Mouse (Mus musculus) lung, embryonic 14.5 days (tissue): ENCODE results near the gene Mrpl21. TPM values are rescaled to one million over a fixed set of nuclear protein-coding genes. Genes with fewer than 3 reads are reported as not detected.
A peak's percentile ranks its signal among the peaks of the same experiment; 100 is the strongest.

Experiments
- ATAC-seq: fragments of 200-750 bp; cut with Nextera tagmentation; 2 replicates; pipeline ENCODE4 v1.8.0; 2017; ENCODE audit warnings: mild to moderate bottlenecking, moderate TSS enrichment, moderate library complexity; ENCODE audit not compliant: insufficient read depth
- DNase-seq: peaks from one replicate; pipeline ENCODE4 v3.0.0-alpha.2; 2015
- H3K27ac ChIP-seq: fragments of 300-500 bp; sonication (generic); 2 replicates; pipeline ENCODE4 v1.5.1; 2014; ENCODE audit warnings: low read depth, mild to moderate bottlenecking, moderate library complexity
- H3K27me3 ChIP-seq: fragments of 300-500 bp; sonication (generic); 2 replicates; pipeline ENCODE4 v1.6.1; 2014; ENCODE audit warnings: low read length, control low read depth; ENCODE audit not compliant: insufficient read depth
- H3K36me3 ChIP-seq: fragments of 300-500 bp; sonication (generic); 2 replicates; pipeline ENCODE4 v1.6.1; 2014; ENCODE audit warnings: control low read depth; ENCODE audit not compliant: insufficient read depth
- H3K4me1 ChIP-seq: fragments of 300-500 bp; sonication (generic); 2 replicates; pipeline ENCODE4 v1.6.1; 2014; ENCODE audit warnings: antibody characterized with exemption, control low read depth; ENCODE audit not compliant: insufficient read depth
- H3K4me2 ChIP-seq: fragments of 300-500 bp; sonication (generic); 2 replicates; pipeline ENCODE4 v1.6.1; 2014; ENCODE audit warnings: mild to moderate bottlenecking
- H3K4me3 ChIP-seq: fragments of 300-500 bp; sonication (generic); 2 replicates; pipeline ENCODE4 v1.5.1; 2014; ENCODE audit warnings: low read depth, low read length
- H3K9ac ChIP-seq: fragments of 300-500 bp; sonication (generic); 2 replicates; pipeline ENCODE4 v1.6.1; 2014
- H3K9me3 ChIP-seq: fragments of 300-500 bp; sonication (generic); 2 replicates; pipeline ENCODE4 v1.6.1; 2016; ENCODE audit warnings: low read depth, low read length, control low read depth
- CTCF ChIP-seq: IDR thresholded peaks from 2 replicates; pipeline ENCODE4 v1.5.1; 2016; ENCODE audit warnings: antibody characterized with exemption, low read depth
- WGBS: fragments of 180-500 bp; shearing (Covaris S2); extraction: QIAGEN DNeasy Blood & Tissue Kit; methylation state at CpG from one replicate; pipeline ENCODE4 v1.1.7; 2014; 5-methylcytosine and 5-hydroxymethylcytosine counted together
- polyA plus RNA-seq: library from polyadenylated mRNA; unstranded; fragments of >200 nt; fragmentation: Nextera tagmentation; extraction: Ambion mirVana; gene quantifications from 2 replicates; pipeline ENCODE4 v1.2.1, GENCODE M21; 2014

Gene Mrpl21
- polyA plus RNA-seq, 1 experiment from 2014 or later, result 127 TPM

GRCm38 (mm10) chr19:3322261-3322969 lies 39.7 kb downstream of the Mrpl21 start, which contains the start of gene Cpt1a:
TSS of gene Cpt1a (plus strand) at chr19:3322334.
- H3K4me2 ChIP-seq, result peak within 1 kb of the TSS; percentile 99
- DNase-seq, result peak; percentile 58
- peak within 1 kb of the TSS; percentile 20; the same call in 1 of the 2 replicates for H3K27ac ChIP-seq
- peak; percentile 18 for ATAC-seq
- no peaks in the 10 kb centered on the region for H3K36me3 ChIP-seq
- no peaks in the 10 kb centered on the region for H3K9me3 ChIP-seq
- H3K4me1 ChIP-seq, result peaks cover 18% of the 10 kb centered on the region
- peak within 1 kb of the TSS; percentile 59 for H3K9ac ChIP-seq
- H3K27me3 ChIP-seq, result 0 out of 2 replicates have a peak, but pooled peaks cover 6% of the 10 kb centered on the region
- peak within 1 kb of the TSS; percentile 59 for H3K4me3 ChIP-seq
- TF ChIP-seq CTCF, result peak; percentile 58
- WGBS, result 2% methylated on average over 26 of the region's 26 CpGs

GRCm38 (mm10) chr19:3323201-3323621 lies 40.5 kb downstream of the Mrpl21 start:
- peak; percentile 80 for ATAC-seq
- Histone ChIP-seq H3K27me3 (0 out of 2 replicates have a peak, but pooled peaks cover 6% of the 10 kb centered on the region), H3K9ac (peak overlapping the region; percentile 59), H3K4me2 (peak overlapping the region; percentile 99), H3K36me3 (no peaks in the 10 kb centered on the region), H3K9me3 (no peaks in the 10 kb centered on the region), H3K27ac (no peak overlapping the region), H3K4me1 (peaks cover 18% of the 10 kb centered on the region), H3K4me3 (peak overlapping the region; percentile 59)
- no peak for TF ChIP-seq CTCF
- peak; percentile 87 for DNase-seq
- under 1% methylated on average over 47 of the region's 47 CpGs for WGBS

DNA sequence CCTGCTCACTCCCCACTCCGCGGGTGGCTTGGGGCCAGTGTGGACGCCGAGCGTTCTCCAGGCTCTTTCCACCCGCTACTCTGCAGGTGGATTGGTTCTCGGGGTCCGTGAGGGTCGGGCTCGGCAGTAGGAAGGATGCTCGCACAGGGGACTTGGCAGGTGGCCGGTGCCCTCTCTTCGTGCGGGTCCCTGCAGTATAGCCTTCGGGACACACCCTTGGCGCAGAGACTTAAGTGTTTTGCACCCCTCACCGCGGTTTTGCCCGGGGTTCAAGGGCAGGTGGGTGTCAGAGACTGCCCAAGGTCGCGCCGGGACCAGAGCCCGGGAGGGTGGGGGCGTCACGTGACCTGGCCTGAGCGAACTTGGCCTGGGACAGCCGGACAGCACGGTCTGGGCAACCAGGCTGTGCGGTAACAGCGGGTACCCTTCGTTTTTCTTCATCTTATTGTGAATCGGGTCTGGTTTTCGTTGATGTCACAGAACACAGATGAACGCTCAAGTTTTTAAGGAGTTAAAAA lies 41.1 kb downstream of the Mrpl21 start:
- peak overlapping the region; percentile 94; the same call in 1 of the 2 replicates for H3K27ac ChIP-seq
- H3K36me3 ChIP-seq, result no peaks in the 10 kb centered on the region
- 0 out of 2 replicates have a peak, but pooled peaks cover 6% of the 10 kb centered on the region for H3K27me3 ChIP-seq
- peak overlapping the region; percentile 59 for H3K9ac ChIP-seq
- under 1% methylated on average over 34 of the region's 34 CpGs for WGBS
- TF ChIP-seq CTCF, result no peak
- H3K9me3 ChIP-seq, result no peaks in the 10 kb centered on the region
- peak overlapping the region; percentile 59 for H3K4me3 ChIP-seq
- peak overlapping the region; percentile 99 for H3K4me2 ChIP-seq
- peaks cover 18% of the 10 kb centered on the region for H3K4me1 ChIP-seq
- DNase-seq (peak; percentile 53), ATAC-seq (peak; percentile 3)

DNA sequence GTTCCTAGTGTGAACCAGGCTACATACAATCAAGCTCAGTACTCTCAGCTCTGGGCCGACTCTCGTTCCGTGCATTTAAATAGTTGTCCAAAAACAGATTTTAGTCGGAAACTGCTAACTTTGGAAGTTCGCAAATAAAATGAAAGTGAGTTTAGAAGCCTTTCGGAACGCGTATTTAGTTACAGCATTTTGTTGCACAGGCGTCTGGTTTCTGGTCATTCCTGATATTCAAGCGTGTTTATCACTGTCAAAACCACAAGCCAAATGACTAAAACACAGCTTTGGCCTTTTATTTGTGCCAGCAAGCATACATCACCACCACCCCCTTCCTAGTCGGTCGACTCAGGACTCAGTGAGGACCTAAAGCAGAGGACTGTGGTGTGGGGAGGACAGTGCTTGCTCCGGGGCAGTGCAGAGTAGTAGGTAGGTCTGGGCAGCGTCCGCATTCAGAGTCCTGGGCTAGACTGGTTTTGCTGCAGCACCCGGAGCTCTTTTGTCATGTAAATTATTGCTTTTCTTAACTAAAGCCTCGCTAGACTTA lies 41.6 kb downstream of the Mrpl21 start:
- Histone ChIP-seq H3K4me2 (peak overlapping the region; percentile 99), H3K4me3 (peak overlapping the region; percentile 59), H3K4me1 (peaks cover 18% of the 10 kb centered on the region), H3K9me3 (no peaks in the 10 kb centered on the region), H3K27ac (peak overlapping the region; percentile 94), H3K27me3 (0 out of 2 replicates have a peak, but pooled peaks cover 6% of the 10 kb centered on the region), H3K36me3 (no peaks in the 10 kb centered on the region), H3K9ac (peak overlapping the region; percentile 59)
- 4% methylated on average over 17 of the region's 17 CpGs for WGBS
- DNase-seq (no peak), ATAC-seq (no peak)
- no peak for TF ChIP-seq CTCF

- DNase-seq, result peak; percentile 95
- Histone ChIP-seq H3K27ac (peak overlapping the region; percentile 94), H3K4me1 (peaks cover 18% of the 10 kb centered on the region), H3K36me3 (no peaks in the 10 kb centered on the region), H3K4me3 (peak overlapping the region; percentile 59), H3K27me3 (0 out of 2 replicates have a peak, but pooled peaks cover 6% of the 10 kb centered on the region), H3K4me2 (peak overlapping the region; percentile 99), H3K9me3 (no peaks in the 10 kb centered on the region), H3K9ac (peak overlapping the region; percentile 50)
- peak; percentile 78 for ATAC-seq
- WGBS, result under 1% methylated on average over 59 of the region's 59 CpGs
- TF ChIP-seq CTCF, result no peak
Measured at GRCm38 (mm10) chr19:3324931-3325711, 42.4 kb downstream of the Mrpl21 start.

DNA sequence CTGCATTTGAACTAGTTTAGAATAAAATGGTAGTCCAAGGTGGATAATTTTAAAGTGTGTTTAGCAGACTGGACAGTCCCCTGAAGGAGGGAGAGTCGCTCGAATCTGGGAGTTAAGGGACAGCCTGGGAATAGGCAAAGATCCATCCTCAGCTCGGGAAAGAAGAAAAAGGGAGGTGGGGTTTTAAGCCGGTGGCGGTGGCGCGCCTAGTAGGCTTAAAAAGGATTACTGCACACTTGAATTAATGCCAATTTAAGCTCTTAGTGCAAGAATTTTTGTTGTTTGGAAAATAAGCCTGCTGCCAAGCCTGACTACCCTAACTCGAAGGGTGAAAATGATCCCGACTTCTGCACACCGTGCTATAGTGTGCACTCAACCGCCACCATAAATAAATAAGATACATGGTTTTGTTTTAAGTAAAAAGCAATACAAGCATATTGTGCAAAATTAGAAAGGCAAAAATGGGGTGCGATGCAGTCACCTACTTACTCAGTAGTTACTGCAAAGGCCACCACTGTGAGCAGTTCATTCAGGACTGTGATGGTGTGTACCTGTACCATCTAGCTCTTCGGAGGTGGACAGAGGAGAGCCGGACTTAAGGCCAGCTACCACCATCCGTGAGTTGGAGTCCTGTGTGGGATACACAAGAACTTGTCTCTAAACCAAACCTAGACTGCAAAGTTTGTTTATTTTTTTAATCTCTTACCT lies 43.2 kb downstream of the Mrpl21 start:
- DNase-seq (peak; percentile 71), ATAC-seq (no peak)
- H3K4me2 ChIP-seq, result peak overlapping the region; percentile 99
- 0 out of 2 replicates have a peak, but pooled peaks cover 6% of the 10 kb centered on the region for H3K27me3 ChIP-seq
- peak overlapping the region; percentile 94 for H3K27ac ChIP-seq
- peak overlapping the region; percentile 7; the same call in 1 of the 2 replicates for H3K9ac ChIP-seq
- H3K4me3 ChIP-seq, result peak overlapping the region; percentile 59
- TF ChIP-seq CTCF, result no peak
- WGBS, result 27% methylated on average over 15 of the region's 15 CpGs
- H3K36me3 ChIP-seq, result no peaks in the 10 kb centered on the region
- no peaks in the 10 kb centered on the region for H3K9me3 ChIP-seq
- H3K4me1 ChIP-seq, result peaks cover 18% of the 10 kb centered on the region
